Mouse (Mus musculus): ENCODE data around the gene Prpmp5. TPM values are rescaled to one million over a fixed set of nuclear protein-coding genes. Genes with fewer than 3 reads are reported as not detected.
"Not testable (repeated sequence)": the region's sequence is repeated elsewhere in the genome, so short reads cannot be mapped to it uniquely, and the experiment has no call there.

Prpmp5 gene
- total RNA-seq (2017): not detected in 2 replicates

DNA sequence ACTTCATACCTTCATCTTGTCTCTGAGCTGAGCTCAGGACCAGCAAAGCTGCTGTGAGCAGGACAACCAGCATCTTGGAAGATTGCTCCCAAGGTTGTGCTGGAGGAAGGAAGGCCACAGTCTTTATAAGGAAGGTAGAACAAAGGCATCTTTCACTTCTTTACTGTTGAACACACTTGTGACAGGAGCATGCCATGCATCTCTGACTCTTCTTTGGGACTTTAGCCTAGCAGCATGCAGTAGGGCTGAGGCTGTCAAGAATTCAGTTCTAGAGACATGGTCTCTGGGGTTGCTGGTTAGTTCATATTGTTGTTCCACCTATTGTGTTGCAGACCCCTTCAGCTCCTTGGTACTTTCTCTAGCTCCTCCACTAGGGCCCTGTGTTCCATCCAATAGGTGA lies at the start of gene Prpmp5:
TSS of gene Prpmp5 (minus strand) at position 101 of the 400 bp plus-strand sequence.
- ATAC-seq (ENCODE audit: extremely low read depth, insufficient number of reproducible peaks, low FRiP score, poor library complexity, severe bottlenecking): not testable (repeated sequence)

DNA sequence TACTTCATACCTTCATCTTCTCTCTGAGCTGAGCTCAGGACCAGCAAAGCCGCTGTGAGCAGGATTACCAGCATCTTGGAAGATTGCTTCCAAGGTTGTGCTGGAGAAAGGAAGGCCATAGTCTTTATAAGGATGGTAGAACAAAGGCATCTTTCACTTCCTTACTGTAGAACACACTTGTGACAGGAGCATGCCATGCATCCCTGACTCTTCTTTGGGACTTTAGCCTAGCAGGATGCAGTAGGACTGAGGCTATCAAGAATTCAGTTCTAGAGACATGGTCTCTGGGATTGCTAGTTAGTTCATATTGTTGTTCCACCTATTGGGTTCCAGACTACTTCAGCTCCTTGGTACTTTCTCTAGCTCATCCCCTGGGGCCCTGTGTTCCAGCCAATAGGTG lies 49.5 kb upstream of the Prpmp5 start, which contains the start of gene Gm8882:
TSS of gene Gm8882 (minus strand) at position 101 of the 400 bp plus-strand sequence.
- not testable (repeated sequence) for ATAC-seq (ENCODE audit: extremely low read depth, insufficient number of reproducible peaks, low FRiP score, poor library complexity, severe bottlenecking)

Other genes starting within 250 kb of the Prpmp5 start
- gene Prb1, start 104.2 kb downstream of the Prpmp5 start, total RNA-seq (2017): not detected in 2 replicates
- gene Gm8882, start 49.4 kb upstream of the Prpmp5 start, total RNA-seq (2017): not detected in 2 replicates